Mouse (Mus musculus): Measurements from ENCODE around the gene Prkca.
A peak's percentile ranks its signal among the peaks of the same experiment; 100 is the strongest.

DNA sequence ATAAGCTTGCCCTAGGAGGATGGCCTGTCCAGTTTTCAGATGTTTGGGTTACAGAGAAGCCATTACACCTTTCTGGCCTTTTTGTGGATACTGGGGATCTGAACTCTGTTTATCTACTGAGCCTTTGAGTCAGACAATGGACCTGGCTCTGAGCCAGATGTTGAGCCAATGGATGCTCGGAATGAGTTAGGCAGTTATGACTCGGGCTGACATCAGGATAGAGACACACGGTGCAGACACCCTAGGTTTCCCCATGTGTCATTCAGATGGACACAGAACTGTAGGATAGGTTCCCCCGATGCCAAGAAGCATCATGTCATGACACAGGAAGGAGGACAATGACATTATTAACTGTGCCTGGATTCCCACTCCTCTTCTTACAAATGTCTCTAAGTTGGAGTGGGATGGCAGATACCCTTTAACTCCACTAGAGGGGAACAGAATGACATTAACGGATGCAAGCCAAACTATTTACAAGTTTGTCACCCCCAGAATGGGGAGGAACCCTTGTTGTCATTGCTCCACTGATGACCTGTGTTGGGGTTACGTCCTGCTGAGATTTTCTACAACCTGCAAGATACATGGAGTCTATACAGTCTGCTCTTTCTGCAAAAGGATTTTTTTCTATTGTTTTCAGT, 271.0 kb downstream of the Prkca start:
- no peak for TF ChIP-seq ZC3H11A (IDR thresholded peaks at IDR 0.05; ENCODE audit: low read depth, low read length)
- peak in 2 of 3 experiments; percentile 17 to 38; a peak in 3 of 6 replicates for TF ChIP-seq CTCF (IDR thresholded peaks at IDR 0.05 in 2 of 3, conservative IDR thresholded peaks at IDR 0.05 in 1 of 3; ENCODE audit: control insufficient read depth in 1 of 3, insufficient read depth in 1 of 3, low read depth in 2 of 3, low read length in 3 of 3, poor library complexity in 1 of 3, severe bottlenecking in 1 of 3)
- TF ChIP-seq ZNF384 (IDR thresholded peaks at IDR 0.05; ENCODE audit: low read depth, low read length), result no peak
- no peak for TF ChIP-seq USF2 (IDR thresholded peaks at IDR 0.05; ENCODE audit: borderline replicate concordance in 1 of 2, insufficient read depth in 1 of 2, low read depth in 1 of 2, low read length in 2 of 2)
- TF ChIP-seq MYC (IDR thresholded peaks at IDR 0.05; ENCODE audit: low read depth, low read length), result no peak

Data from MEL (cell line).